Mouse (Mus musculus): ENCODE data around the gene Nudt16l1. TPM values are rescaled to one million over a fixed set of nuclear protein-coding genes. Genes with fewer than 3 reads are reported as not detected.

Gene Nudt16l1
- polyA plus RNA-seq, 1 experiment from 2014 or later, result 125 TPM

- Histone ChIP-seq H3K27ac (no peak overlapping the region), H3K4me3 (replicated peaks) (no peak overlapping the region), H3K4me1 (peaks cover 19% of the 10 kb centered on the region), H3K36me3 (replicated peaks) (peaks cover 72% of the 10 kb centered on the region), H3K4me2 (no peak overlapping the region), H3K9me3 (no peaks in the 10 kb centered on the region), H3K27me3 (no peaks in the 10 kb centered on the region), H3K9ac (no peak overlapping the region)
- 96% methylated on average over 8 of the region's 8 CpGs for WGBS
- no peak for ATAC-seq (ENCODE audit: low FRiP score)
These were observed 4.3 kb downstream of the Nudt16l1 start for GRCm38 (mm10) chr16:4942868-4943267.

GRCm38 (mm10) chr16:4943431-4943830, 4.9 kb downstream of the Nudt16l1 start:
- no peaks in the 10 kb centered on the region for H3K9me3 ChIP-seq
- no peak overlapping the region for H3K4me2 ChIP-seq
- no peak overlapping the region for H3K9ac ChIP-seq
- no peak overlapping the region for H3K27ac ChIP-seq
- H3K4me1 ChIP-seq, result peaks cover 16% of the 10 kb centered on the region
- no peaks in the 10 kb centered on the region for H3K27me3 ChIP-seq
- 91% methylated on average over 3 of the region's 3 CpGs for WGBS
- no peak for ATAC-seq (ENCODE audit: low FRiP score)
- peaks cover 76% of the 10 kb centered on the region for H3K36me3 ChIP-seq (replicated peaks)
- no peak overlapping the region for H3K4me3 ChIP-seq (replicated peaks)

GRCm38 (mm10) chr16:4945415-4945814, 6.9 kb downstream of the Nudt16l1 start:
- ATAC-seq (ENCODE audit: low FRiP score), result no peak
- Histone ChIP-seq H3K27ac (no peak overlapping the region), H3K9ac (no peak overlapping the region), H3K4me3 (replicated peaks) (no peak overlapping the region), H3K36me3 (replicated peaks) (peaks cover 83% of the 10 kb centered on the region), H3K4me2 (no peak overlapping the region), H3K4me1 (peaks cover 1% of the 10 kb centered on the region), H3K9me3 (no peaks in the 10 kb centered on the region), H3K27me3 (no peaks in the 10 kb centered on the region)
- 83% methylated on average over 4 of the region's 4 CpGs for WGBS

- Histone ChIP-seq H3K9me3 (no peaks in the 10 kb centered on the region), H3K27me3 (no peaks in the 10 kb centered on the region), H3K4me2 (no peak overlapping the region), H3K4me1 (no peaks in the 10 kb centered on the region), H3K36me3 (replicated peaks) (peaks cover 81% of the 10 kb centered on the region), H3K27ac (no peak overlapping the region), H3K4me3 (replicated peaks) (no peak overlapping the region), H3K9ac (no peak overlapping the region)
- ATAC-seq (ENCODE audit: low FRiP score), result no peak
- 87% methylated on average over 3 of the region's 3 CpGs for WGBS
These were observed 7.6 kb downstream of the Nudt16l1 start for GRCm38 (mm10) chr16:4946155-4946554.

- Histone ChIP-seq H3K4me2 (no peak overlapping the region), H3K27ac (no peak overlapping the region), H3K4me3 (replicated peaks) (no peak overlapping the region), H3K36me3 (replicated peaks) (peaks cover 81% of the 10 kb centered on the region), H3K9me3 (no peaks in the 10 kb centered on the region), H3K4me1 (no peaks in the 10 kb centered on the region), H3K27me3 (no peaks in the 10 kb centered on the region), H3K9ac (no peak overlapping the region)
- 87% methylated on average over 4 of the region's 4 CpGs for WGBS
- ATAC-seq (ENCODE audit: low FRiP score), result no peak
These were observed 8.8 kb downstream of the Nudt16l1 start for GRCm38 (mm10) chr16:4947378-4947777.

GRCm38 (mm10) chr16:4956609-4957008, 18.0 kb downstream of the Nudt16l1 start:
- peaks cover 73% of the 10 kb centered on the region for H3K36me3 ChIP-seq (replicated peaks)
- H3K4me2 ChIP-seq, result no peak overlapping the region
- no peaks in the 10 kb centered on the region for H3K9me3 ChIP-seq
- H3K27me3 ChIP-seq, result no peaks in the 10 kb centered on the region
- ATAC-seq (ENCODE audit: low FRiP score), result no peak
- 86% methylated on average over 3 of the region's 3 CpGs for WGBS
- H3K27ac ChIP-seq, result no peak overlapping the region
- no peaks in the 10 kb centered on the region for H3K4me1 ChIP-seq
- no peak overlapping the region for H3K4me3 ChIP-seq (replicated peaks)
- H3K9ac ChIP-seq, result no peak overlapping the region

- no peak overlapping the region for H3K4me2 ChIP-seq
- 95% methylated on average over 3 of the region's 3 CpGs for WGBS
- H3K27me3 ChIP-seq, result no peaks in the 10 kb centered on the region
- H3K4me1 ChIP-seq, result peaks cover 2% of the 10 kb centered on the region
- H3K36me3 ChIP-seq (replicated peaks), result peaks cover 64% of the 10 kb centered on the region
- H3K27ac ChIP-seq, result no peak overlapping the region
- H3K9me3 ChIP-seq, result no peaks in the 10 kb centered on the region
- H3K4me3 ChIP-seq (replicated peaks), result no peak overlapping the region
- no peak for ATAC-seq (ENCODE audit: low FRiP score)
- no peak overlapping the region for H3K9ac ChIP-seq
These were observed 18.9 kb downstream of the Nudt16l1 start for GRCm38 (mm10) chr16:4957446-4957845.

GRCm38 (mm10) chr16:4960260-4960659, 21.7 kb downstream of the Nudt16l1 start:
- H3K4me3 ChIP-seq (replicated peaks), result no peak overlapping the region
- no peak for ATAC-seq (ENCODE audit: low FRiP score)
- H3K9me3 ChIP-seq, result no peaks in the 10 kb centered on the region
- peaks cover 37% of the 10 kb centered on the region for H3K36me3 ChIP-seq (replicated peaks)
- no peak overlapping the region for H3K27ac ChIP-seq
- H3K4me1 ChIP-seq, result peaks cover 17% of the 10 kb centered on the region
- H3K4me2 ChIP-seq, result no peak overlapping the region
- H3K27me3 ChIP-seq, result no peaks in the 10 kb centered on the region
- H3K9ac ChIP-seq, result no peak overlapping the region
- 93% methylated on average over 8 of the region's 8 CpGs for WGBS

GRCm38 (mm10) chr16:4963346-4963745, 24.8 kb downstream of the Nudt16l1 start:
- ATAC-seq (ENCODE audit: low FRiP score), result no peak
- peak overlapping the region; percentile 85 for H3K4me2 ChIP-seq
- H3K9ac ChIP-seq, result peak overlapping the region; percentile 83
- no peaks in the 10 kb centered on the region for H3K9me3 ChIP-seq
- 40% methylated on average over 9 of the region's 9 CpGs for WGBS
- H3K4me3 ChIP-seq (replicated peaks), result peak overlapping the region; percentile 93
- no peaks in the 10 kb centered on the region for H3K27me3 ChIP-seq
- H3K27ac ChIP-seq, result no peak overlapping the region
- H3K4me1 ChIP-seq, result peaks cover 21% of the 10 kb centered on the region
- peaks cover 8% of the 10 kb centered on the region; the same call in 1 of the 2 replicates for H3K36me3 ChIP-seq (replicated peaks)

- H3K27ac ChIP-seq, result peak within 1 kb of the TSS; percentile 85
- under 1% methylated on average over 71 of the region's 76 CpGs for WGBS
- peak; percentile 99 for ATAC-seq (ENCODE audit: low FRiP score)
- peaks cover 8% of the 10 kb centered on the region for H3K36me3 ChIP-seq (replicated peaks)
- H3K4me1 ChIP-seq, result peaks cover 21% of the 10 kb centered on the region
- no peaks in the 10 kb centered on the region for H3K27me3 ChIP-seq
- H3K4me3 ChIP-seq (replicated peaks), result peak within 1 kb of the TSS; percentile 93
- no peaks in the 10 kb centered on the region for H3K9me3 ChIP-seq
- H3K4me2 ChIP-seq, result peak within 1 kb of the TSS; percentile 85
- peak within 1 kb of the TSS; percentile 83 for H3K9ac ChIP-seq
These were observed 25.5 kb downstream of the Nudt16l1 start, which contains the start of gene Anks3 for GRCm38 (mm10) chr16:4963797-4964709. Gene Anks3, minus strand, starts transcription at chr16:4964205.

- H3K27ac ChIP-seq, result peak overlapping the region; percentile 85
- H3K36me3 ChIP-seq (replicated peaks), result peaks cover 10% of the 10 kb centered on the region
- 25% methylated on average over 13 of the region's 13 CpGs for WGBS
- peak; percentile 5; the same call in 1 of the 2 replicates for ATAC-seq (ENCODE audit: low FRiP score)
- no peaks in the 10 kb centered on the region for H3K27me3 ChIP-seq
- no peaks in the 10 kb centered on the region for H3K9me3 ChIP-seq
- H3K4me3 ChIP-seq (replicated peaks), result peak overlapping the region; percentile 93
- H3K9ac ChIP-seq, result peak overlapping the region; percentile 83
- peak overlapping the region; percentile 85 for H3K4me2 ChIP-seq
- H3K4me1 ChIP-seq, result peaks cover 21% of the 10 kb centered on the region
These were observed 26.3 kb downstream of the Nudt16l1 start for GRCm38 (mm10) chr16:4964731-4965391.

GRCm38 (mm10) chr16:4965392-4966129, 27.0 kb downstream of the Nudt16l1 start:
- Histone ChIP-seq H3K27me3 (no peaks in the 10 kb centered on the region), H3K4me3 (replicated peaks) (no peak overlapping the region), H3K27ac (no peak overlapping the region), H3K4me1 (peaks cover 21% of the 10 kb centered on the region), H3K9ac (0 out of 2 replicates have a peak overlapping the region, but pooled peaks have one; percentile 83), H3K4me2 (peak overlapping the region; percentile 85), H3K36me3 (replicated peaks) (peaks cover 3% of the 10 kb centered on the region), H3K9me3 (no peaks in the 10 kb centered on the region)
- WGBS, result 91% methylated on average over 8 of the region's 8 CpGs
- no peak for ATAC-seq (ENCODE audit: low FRiP score)
